Mouse (Mus musculus) thymus, adult 2 months (tissue): ENCODE data around the gene Cd1d1.

Experiments
- CTCF ChIP-seq: fragments of 200-500 bp; IDR thresholded peaks from 2 replicates; pipeline ENCODE4 v1.5.1; 2012; ENCODE audit warnings: mild to moderate bottlenecking, control low read depth, low read length, moderate library complexity, borderline replicate concordance; ENCODE audit not compliant: control insufficient read depth, poor library complexity, insufficient read depth; ENCODE audit errors: extremely low read depth
- POLR2A ChIP-seq: fragments of 200-500 bp; IDR thresholded peaks from 2 replicates; pipeline ENCODE4 v1.6.1; 2012; ENCODE audit warnings: mild to moderate bottlenecking, low read length, control low read depth, moderate library complexity; ENCODE audit not compliant: control insufficient read depth, poor library complexity, insufficient read depth; ENCODE audit errors: extremely low read depth

DNA sequence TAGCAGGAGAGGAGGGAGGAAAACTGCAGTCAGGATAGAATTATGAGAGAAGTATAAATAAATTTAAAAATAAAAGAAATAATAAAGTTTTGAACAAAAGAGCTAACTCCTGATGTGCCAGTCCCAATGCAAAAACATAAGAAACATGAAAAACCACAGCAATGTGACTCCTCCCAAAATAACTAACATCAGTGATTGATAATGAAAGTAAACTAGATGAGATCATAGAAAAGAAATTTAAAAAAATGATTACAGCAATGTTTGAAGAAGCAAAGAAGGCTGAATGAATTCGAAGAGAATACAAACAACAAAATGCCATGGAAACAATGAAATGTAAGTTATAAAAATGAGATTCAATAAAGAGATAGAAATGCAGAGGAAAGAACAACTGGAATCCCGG, 42.5 kb upstream of the Cd1d1 start:
- TF ChIP-seq POLR2A: no peak
- no peak for TF ChIP-seq CTCF
